Mouse (Mus musculus) splenic B cell, adult 2 months (primary cell): ENCODE results near the gene Neu1.

Experiments used
- DNase-seq: peaks from one replicate; pipeline ENCODE4 v3.0.0-alpha.2; 2011; ENCODE audit warnings: low read depth, low spot score
- H3K27me3 ChIP-seq: 2 replicates; pipeline ENCODE4 v1.6.1; 2012; ENCODE audit warnings: mild to moderate bottlenecking, low read length, moderate library complexity, mixed read lengths; ENCODE audit not compliant: control insufficient read depth, poor library complexity, insufficient read depth, severe bottlenecking
- H3K36me3 ChIP-seq: 2 replicates; pipeline ENCODE4 v1.6.1; 2012; ENCODE audit warnings: mild to moderate bottlenecking, low read length, moderate library complexity, mixed read lengths; ENCODE audit not compliant: control insufficient read depth, poor library complexity, insufficient read depth, severe bottlenecking

The Neu1 gene

DNA sequence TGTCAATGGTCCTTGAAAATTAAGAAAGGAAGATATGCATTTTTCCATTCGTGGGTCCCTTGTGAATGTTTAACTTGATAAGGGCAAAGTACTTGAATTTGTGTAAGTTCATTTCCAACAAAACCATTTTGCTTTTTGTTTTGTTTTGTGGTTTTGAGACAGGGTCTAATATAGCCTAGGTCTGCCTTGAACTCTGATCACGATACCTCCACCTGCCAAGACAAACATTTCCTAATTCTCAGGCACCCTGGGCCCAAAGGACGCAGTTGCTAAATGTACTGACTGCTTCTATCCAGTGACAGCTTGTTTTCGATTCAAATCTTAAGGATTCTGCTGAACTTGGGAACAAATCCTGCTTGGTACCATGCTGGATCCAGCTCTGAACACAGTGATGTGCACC is 48.6 kb downstream of the Neu1 start:
- DNase-seq, result no peak
- no peaks in the 10 kb centered on the region for H3K27me3 ChIP-seq
- no peaks in the 10 kb centered on the region for H3K36me3 ChIP-seq

DNA sequence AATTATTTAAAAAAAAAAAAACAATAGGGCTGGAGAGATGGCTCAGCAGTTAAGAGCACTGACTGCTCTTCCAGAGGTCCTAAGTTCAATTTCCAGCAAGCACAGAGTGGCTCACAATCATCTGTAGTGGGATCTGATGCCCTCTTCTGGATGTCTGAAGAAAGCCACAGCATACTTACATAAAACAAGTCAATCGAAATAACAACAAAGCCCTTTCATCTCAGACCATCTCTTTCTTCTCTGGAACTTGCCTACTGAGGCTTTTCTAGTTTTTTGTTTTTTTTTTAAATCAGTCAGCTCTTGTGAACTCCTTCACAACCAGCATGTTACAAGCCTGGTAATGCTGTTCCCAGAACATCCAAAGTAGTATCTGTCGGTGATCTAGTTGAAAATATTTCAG is 49.6 kb downstream of the Neu1 start:
- peak; percentile 74 for DNase-seq

DNA sequence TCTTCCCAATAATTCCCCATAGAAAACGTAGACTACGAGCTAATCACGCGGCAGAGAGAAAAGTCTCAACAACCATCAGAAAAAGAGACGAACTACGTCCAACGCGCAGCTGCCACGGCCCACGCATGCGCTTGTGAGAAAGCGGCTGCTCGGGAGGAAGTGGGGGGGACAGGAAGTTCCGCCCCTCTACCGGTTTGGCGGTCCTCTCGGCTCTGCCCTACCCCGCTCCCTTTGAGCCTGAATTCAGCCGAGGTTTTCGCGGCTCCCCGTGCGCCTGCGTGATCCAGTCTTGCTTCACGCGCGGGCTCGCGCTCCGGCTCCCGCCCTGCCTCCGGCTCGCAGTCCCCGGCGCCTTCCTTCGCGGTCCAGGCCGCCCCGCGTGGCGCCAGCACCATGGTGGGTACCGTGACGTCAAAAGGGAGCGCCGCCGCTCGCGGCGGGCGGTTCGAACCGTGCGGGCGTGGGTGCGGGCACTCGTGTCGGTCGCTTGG is 50.7 kb downstream of the Neu1 start, which contains the start of gene Lsm2:
Lsm2 (plus strand) TSS at position 173 of the 491 bp plus-strand sequence.
- peak; percentile 95 for DNase-seq
- no peaks in the 10 kb centered on the region for H3K27me3 ChIP-seq
- H3K36me3 ChIP-seq, result no peaks in the 10 kb centered on the region; the same call in 1 of the 2 replicates

More for the DNA sequence above, 49.6 kb downstream of the Neu1 start:
- Histone ChIP-seq H3K27me3 (no peaks in the 10 kb centered on the region), H3K36me3 (no peaks in the 10 kb centered on the region)

DNA sequence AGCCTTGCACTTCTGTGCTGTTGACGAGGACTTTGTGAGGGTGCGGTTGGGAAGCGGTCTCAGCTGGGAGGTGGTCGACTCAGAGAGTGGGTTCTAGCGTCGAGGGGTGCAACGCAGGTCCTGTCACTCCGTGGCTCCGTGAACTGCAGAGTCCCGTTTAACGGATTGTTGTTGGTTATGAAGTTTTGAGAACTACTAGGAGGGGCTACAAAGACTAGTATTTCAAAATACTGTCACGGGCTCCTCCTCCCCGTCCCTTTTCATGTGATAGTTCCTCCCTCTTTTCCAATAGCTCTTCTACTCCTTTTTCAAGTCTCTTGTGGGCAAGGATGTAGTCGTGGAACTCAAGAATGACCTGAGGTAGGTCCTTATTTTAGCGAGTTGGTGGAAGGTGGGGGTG is 51.3 kb downstream of the Neu1 start:
- no peaks in the 10 kb centered on the region; the same call in 1 of the 2 replicates for H3K36me3 ChIP-seq
- DNase-seq, result no peak

DNA sequence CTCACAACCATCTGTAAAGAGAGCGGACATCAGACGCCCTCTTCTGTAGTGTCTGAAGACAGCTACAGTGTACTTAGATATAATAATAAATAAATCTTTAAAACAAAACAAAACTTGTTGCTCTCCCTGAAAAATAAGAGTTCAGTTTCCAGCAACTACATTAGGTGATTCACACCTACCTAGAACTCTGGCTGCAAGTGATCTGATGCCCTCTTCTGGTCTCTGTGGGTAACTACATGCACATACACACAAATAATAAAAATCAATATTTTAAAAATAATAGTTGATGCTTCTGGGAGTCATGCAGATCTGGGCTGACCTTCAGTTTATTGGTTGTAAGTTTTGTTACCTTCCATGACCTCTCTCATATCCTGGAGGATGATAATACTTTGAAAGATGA is 53.2 kb downstream of the Neu1 start:
- Histone ChIP-seq H3K27me3 (no peaks in the 10 kb centered on the region), H3K36me3 (no peaks in the 10 kb centered on the region; the same call in 1 of the 2 replicates)
- DNase-seq, result peak; percentile 79

More for the DNA sequence above, 51.3 kb downstream of the Neu1 start:
- H3K27me3 ChIP-seq, result no peaks in the 10 kb centered on the region
